Comparison of ENCODE assay signal across 11 mouse cellular contexts in the genomic region with DNA sequence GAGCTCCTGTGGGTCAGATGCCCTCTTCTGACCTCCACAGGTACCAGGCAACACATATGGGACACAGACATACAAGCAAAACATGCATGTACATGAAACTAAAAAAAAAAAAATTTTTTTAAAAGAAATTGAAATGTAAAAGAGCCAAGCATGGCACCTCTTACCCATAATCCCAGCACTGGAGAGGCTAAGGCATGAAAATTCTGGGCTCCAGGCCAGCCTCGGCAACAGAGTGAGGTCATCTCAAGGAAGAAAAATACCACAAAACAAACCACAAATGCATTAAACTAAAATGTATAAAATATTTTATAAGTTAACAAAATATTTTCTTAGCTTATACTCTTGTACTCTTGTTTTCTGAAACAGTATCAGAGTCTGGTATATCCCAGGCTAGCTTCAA.
"Had no signal": no experiment of that assay in that cellular context is flagged by ENCODE, and none has a peak within 500 bp of the region (broad histone marks: within the 10 kb centered on the region; RNA-seq: fewer than 3 reads in every experiment).

No protein-coding gene starts in this region.

- H3K9me3 ChIP-seq: limb, embryonic 10.5 days; liver, embryonic 15.5 days; midbrain, embryonic 12.5 days had no signal

- H3K27me3 ChIP-seq: liver, embryonic 15.5 days; midbrain, embryonic 12.5 days had no signal

- DNase-seq: kidney, postnatal 14 days; lung, adult 2 months; lung, postnatal 10 days; right cerebral cortex, postnatal 14 days; thymus, postnatal 36 days had no signal

- H3K27ac ChIP-seq: left cerebral cortex, adult 2 months; limb, embryonic 10.5 days; liver, embryonic 15.5 days; midbrain, embryonic 12.5 days had no signal

- H3K36me3 ChIP-seq: limb, embryonic 10.5 days; liver, embryonic 15.5 days; midbrain, embryonic 12.5 days had no signal

- H3K4me3 ChIP-seq: left cerebral cortex, adult 2 months; limb, embryonic 10.5 days; liver, embryonic 15.5 days; midbrain, embryonic 12.5 days had no signal

- H3K4me2 ChIP-seq: liver, embryonic 11.5 days; liver, embryonic 15.5 days; midbrain, embryonic 12.5 days had no signal

- H3K9ac ChIP-seq: liver, embryonic 15.5 days; midbrain, embryonic 12.5 days had no signal

- ATAC-seq: midbrain, embryonic 16.5 days had no signal
